Comparison of ENCODE assay signal across 21 mouse cellular contexts in the genomic region with DNA sequence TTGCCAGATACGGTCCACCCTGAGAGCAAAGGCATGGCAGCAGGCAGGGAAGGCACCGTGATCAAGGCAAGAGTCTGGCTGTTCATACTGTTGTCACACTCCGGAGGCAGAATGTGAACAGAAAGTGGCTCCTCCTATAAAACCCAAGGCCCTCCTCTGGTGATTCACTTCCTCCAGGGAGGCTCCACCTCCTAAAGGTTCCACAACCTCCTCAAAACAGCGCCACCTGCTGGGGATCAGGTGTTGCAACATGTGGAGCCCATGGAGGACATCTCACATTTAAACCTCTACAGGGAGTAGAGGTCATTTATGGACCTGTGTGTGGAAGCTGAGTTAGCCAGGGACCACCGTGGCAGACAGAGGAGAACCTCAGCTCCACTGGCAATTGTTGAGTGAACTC. TPM values are rescaled to one million over a fixed set of nuclear protein-coding genes. Genes with fewer than 3 reads are reported as not detected.
DNase-seq lines count a peak whose midpoint lies in the region; ATAC-seq and TF ChIP-seq lines count a peak whose summit lies in the region.
"Had no signal": no experiment of that assay in that cellular context is flagged by ENCODE, and none has a peak within 500 bp of the region (broad histone marks: within the 10 kb centered on the region; RNA-seq: fewer than 3 reads in every experiment).

No protein-coding gene starts in this region.

- peak; percentile 32; the same call in 1 of the 2 replicates for ATAC-seq in forebrain, postnatal 0 days
- ATAC-seq in forebrain, embryonic 14.5 days: no peak
- ATAC-seq in liver, embryonic 14.5 days (ENCODE audit: insufficient read depth): no peak
- no peak for ATAC-seq in liver, embryonic 11.5 days (replicated peaks; ENCODE audit: low FRiP score)
- ATAC-seq in hindbrain, embryonic 11.5 days (ENCODE audit: low FRiP score): no peak
- ATAC-seq: midbrain, embryonic 16.5 days had no signal

- TF ChIP-seq EP300 in liver, embryonic 14.5 days (IDR thresholded peaks at IDR 0.05; ENCODE audit: low read depth): no peak

- peaks cover 63% of the 10 kb centered on the region for H3K36me3 ChIP-seq in forebrain, postnatal 0 days (ENCODE audit: insufficient read depth)
- peaks cover 62% of the 10 kb centered on the region for H3K36me3 ChIP-seq in forebrain, embryonic 14.5 days (ENCODE audit: control insufficient read depth, insufficient read depth, low read length)
- no peaks in the 10 kb centered on the region for H3K36me3 ChIP-seq in liver, embryonic 14.5 days (replicated peaks; ENCODE audit: control insufficient read depth, insufficient read depth, low read depth)
- no peaks in the 10 kb centered on the region for H3K36me3 ChIP-seq in liver, embryonic 11.5 days (ENCODE audit: control insufficient read depth, insufficient read depth, low read length)
- H3K36me3 ChIP-seq in E14TG2a.4 (ENCODE audit: insufficient read depth, low read length): peaks cover 32% of the 10 kb centered on the region
- H3K36me3 ChIP-seq in hindbrain, embryonic 11.5 days (ENCODE audit: control insufficient read depth, insufficient read depth, low read length): peaks cover 9% of the 10 kb centered on the region; the same call in 1 of the 2 replicates
- H3K36me3 ChIP-seq: heart, embryonic 12.5 days had no signal

- H3K4me2 ChIP-seq in forebrain, postnatal 0 days (ENCODE audit: low read depth): no peak overlapping the region
- H3K4me2 ChIP-seq in forebrain, embryonic 14.5 days (ENCODE audit: low read length): no peak overlapping the region
- no peak overlapping the region for H3K4me2 ChIP-seq in liver, embryonic 14.5 days (ENCODE audit: low read depth)
- no peak overlapping the region for H3K4me2 ChIP-seq in liver, embryonic 11.5 days
- H3K4me2 ChIP-seq in hindbrain, embryonic 11.5 days (replicated peaks; ENCODE audit: low read depth, low read length): no peak overlapping the region
- H3K4me2 ChIP-seq: embryonic facial prominence, embryonic 15.5 days; forebrain, embryonic 12.5 days; heart, embryonic 12.5 days; hindbrain, embryonic 12.5 days; neural tube, embryonic 12.5 days had no signal

- no peak for TF ChIP-seq POLR2A in cortical plate, adult 2 months (IDR thresholded peaks at IDR 0.05; ENCODE audit: extremely low read depth, insufficient read depth, low read length)

- no peak overlapping the region for H3K27ac ChIP-seq in forebrain, postnatal 0 days (ENCODE audit: low read depth, low read length)
- H3K27ac ChIP-seq in forebrain, embryonic 14.5 days (ENCODE audit: low read depth, low read length): no peak overlapping the region
- no peak overlapping the region for H3K27ac ChIP-seq in liver, embryonic 14.5 days
- H3K27ac ChIP-seq in liver, embryonic 11.5 days (ENCODE audit: low read depth, low read length): no peak overlapping the region
- H3K27ac ChIP-seq in cortical plate, adult 2 months (ENCODE audit: insufficient read depth, low read length): no peak overlapping the region
- H3K27ac ChIP-seq in hindbrain, embryonic 11.5 days (ENCODE audit: low read depth, low read length): no peak overlapping the region
- H3K27ac ChIP-seq: embryonic facial prominence, embryonic 15.5 days; forebrain, embryonic 12.5 days; hindbrain, embryonic 12.5 days; neural tube, embryonic 12.5 days had no signal

- no peak overlapping the region for H3K4me3 ChIP-seq in forebrain, postnatal 0 days (ENCODE audit: low read depth, low read length)
- no peak overlapping the region for H3K4me3 ChIP-seq in forebrain, embryonic 14.5 days (ENCODE audit: low read depth, low read length)
- no peak overlapping the region for H3K4me3 ChIP-seq in liver, embryonic 14.5 days (ENCODE audit: insufficient read depth in 1 of 2, low read depth in 2 of 2, low read length in 2 of 2)
- no peak overlapping the region for H3K4me3 ChIP-seq in liver, embryonic 11.5 days (ENCODE audit: low read depth, low read length)
- no peak overlapping the region for H3K4me3 ChIP-seq in E14TG2a.4 (replicated peaks; ENCODE audit: low read length)
- no peak overlapping the region for H3K4me3 ChIP-seq in cortical plate, adult 2 months (ENCODE audit: insufficient read depth, low read length)
- H3K4me3 ChIP-seq in hindbrain, embryonic 11.5 days (ENCODE audit: low read depth, low read length): no peak overlapping the region
- H3K4me3 ChIP-seq: embryonic facial prominence, embryonic 15.5 days; forebrain, embryonic 12.5 days; heart, embryonic 12.5 days; hindbrain, embryonic 12.5 days; neural tube, embryonic 12.5 days had no signal

- DNase-seq in forebrain, postnatal 0 days: no peak
- no peak for DNase-seq in forebrain, embryonic 14.5 days (ENCODE audit: low spot score)
- no peak for DNase-seq in liver, embryonic 14.5 days (ENCODE audit: low read depth in 3 of 3, low spot score in 3 of 3)
- DNase-seq in liver, embryonic 11.5 days (ENCODE audit: low spot score): no peak
- DNase-seq in frontal cortex, postnatal 36 days (ENCODE audit: low spot score in 2 of 2): no peak
- DNase-seq in hindbrain, embryonic 11.5 days (ENCODE audit: low spot score): no peak
- DNase-seq: adrenal gland, adult 2 months; gastrocnemius, postnatal 14 days; kidney, adult 9 months; lung, postnatal 4 days; right cerebral cortex, postnatal 4 days; thymus, postnatal 25 days had no signal

- no peaks in the 10 kb centered on the region for H3K9me3 ChIP-seq in forebrain, postnatal 0 days (ENCODE audit: low read length)
- no peaks in the 10 kb centered on the region for H3K9me3 ChIP-seq in forebrain, embryonic 14.5 days (replicated peaks; ENCODE audit: control insufficient read depth, low read length)
- H3K9me3 ChIP-seq in liver, embryonic 14.5 days (ENCODE audit: control insufficient read depth, low read length): no peaks in the 10 kb centered on the region
- 0 out of 2 replicates have a peak, but pooled peaks cover 5% of the 10 kb centered on the region for H3K9me3 ChIP-seq in liver, embryonic 11.5 days (ENCODE audit: control insufficient read depth, low read length)
- H3K9me3 ChIP-seq in E14TG2a.4 (ENCODE audit: low read length): peaks cover 13% of the 10 kb centered on the region
- H3K9me3 ChIP-seq in hindbrain, embryonic 11.5 days (ENCODE audit: control insufficient read depth, low read length): no peaks in the 10 kb centered on the region
- H3K9me3 ChIP-seq: embryonic facial prominence, embryonic 15.5 days had no signal

- H3K4me1 ChIP-seq in forebrain, postnatal 0 days (ENCODE audit: insufficient read depth): no peaks in the 10 kb centered on the region
- H3K4me1 ChIP-seq in forebrain, embryonic 14.5 days (ENCODE audit: control insufficient read depth, insufficient read depth, low read length): no peaks in the 10 kb centered on the region
- no peaks in the 10 kb centered on the region for H3K4me1 ChIP-seq in liver, embryonic 14.5 days (replicated peaks; ENCODE audit: control insufficient read depth in 2 of 2, insufficient read depth in 2 of 2, low read length in 1 of 2)
- H3K4me1 ChIP-seq in liver, embryonic 11.5 days (replicated peaks; ENCODE audit: control insufficient read depth, insufficient read depth, low read length): no peaks in the 10 kb centered on the region
- peaks cover 25% of the 10 kb centered on the region for H3K4me1 ChIP-seq in E14TG2a.4 (replicated peaks; ENCODE audit: low read depth, low read length)
- H3K4me1 ChIP-seq in cortical plate, adult 2 months (ENCODE audit: control insufficient read depth, insufficient read depth, low read length): no peaks in the 10 kb centered on the region
- no peaks in the 10 kb centered on the region for H3K4me1 ChIP-seq in hindbrain, embryonic 11.5 days (replicated peaks; ENCODE audit: control insufficient read depth, insufficient read depth, low read length)
- H3K4me1 ChIP-seq: embryonic facial prominence, embryonic 15.5 days; forebrain, embryonic 12.5 days; heart, embryonic 12.5 days; hindbrain, embryonic 12.5 days; neural tube, embryonic 12.5 days had no signal

- H3K9ac ChIP-seq in forebrain, postnatal 0 days: no peak overlapping the region
- H3K9ac ChIP-seq in forebrain, embryonic 14.5 days (ENCODE audit: low read length): no peak overlapping the region
- H3K9ac ChIP-seq in liver, embryonic 14.5 days (replicated peaks): no peak overlapping the region
- no peak overlapping the region for H3K9ac ChIP-seq in liver, embryonic 11.5 days (ENCODE audit: low read depth, low read length)
- H3K9ac ChIP-seq in hindbrain, embryonic 11.5 days (ENCODE audit: low read depth, low read length): no peak overlapping the region
- H3K9ac ChIP-seq: embryonic facial prominence, embryonic 15.5 days; forebrain, embryonic 12.5 days; heart, embryonic 12.5 days; hindbrain, embryonic 12.5 days; neural tube, embryonic 12.5 days had no signal

- H3K27me3 ChIP-seq in forebrain, postnatal 0 days (ENCODE audit: insufficient read depth, low read length): no peaks in the 10 kb centered on the region
- H3K27me3 ChIP-seq in forebrain, embryonic 14.5 days (replicated peaks; ENCODE audit: control insufficient read depth, insufficient read depth, low read length): no peaks in the 10 kb centered on the region
- H3K27me3 ChIP-seq in liver, embryonic 14.5 days (ENCODE audit: control insufficient read depth, insufficient read depth, low read length): no peaks in the 10 kb centered on the region
- no peaks in the 10 kb centered on the region for H3K27me3 ChIP-seq in liver, embryonic 11.5 days (replicated peaks; ENCODE audit: control insufficient read depth, insufficient read depth, low read length)
- no peaks in the 10 kb centered on the region for H3K27me3 ChIP-seq in E14TG2a.4 (ENCODE audit: insufficient read depth, low read length)
- no peaks in the 10 kb centered on the region for H3K27me3 ChIP-seq in hindbrain, embryonic 11.5 days (ENCODE audit: control insufficient read depth, insufficient read depth, low read length)
- H3K27me3 ChIP-seq: embryonic facial prominence, embryonic 15.5 days; forebrain, embryonic 12.5 days; hindbrain, embryonic 12.5 days; neural tube, embryonic 12.5 days had no signal

- 88% methylated on average over 5 of the region's 5 CpGs for WGBS in forebrain, postnatal 0 days
- whole genome bisulfite sequencing in forebrain, embryonic 14.5 days: 86% methylated on average over 5 of the region's 5 CpGs
- WGBS in liver, embryonic 14.5 days (ENCODE audit: insufficient replicate concordance): 69% methylated on average over 5 of the region's 5 CpGs
- 74% methylated on average over 5 of the region's 5 CpGs for WGBS in liver, embryonic 11.5 days
- WGBS in hindbrain, embryonic 11.5 days: 85% methylated on average over 5 of the region's 5 CpGs

- TF ChIP-seq CTCF in forebrain, postnatal 0 days (IDR thresholded peaks at IDR 0.05; ENCODE audit: low read depth): peak; percentile 55
- TF ChIP-seq CTCF in liver, embryonic 14.5 days (IDR thresholded peaks at IDR 0.05; ENCODE audit: low read depth): peak; percentile 53
- peak; percentile 20; the same call in 1 of the 2 replicates for TF ChIP-seq CTCF in E14TG2a.4 (conservative IDR thresholded peaks at IDR 0.05; ENCODE audit: low read length)
- peak; percentile 9; the same call in 1 of the 2 replicates for TF ChIP-seq CTCF in cortical plate, adult 2 months (IDR thresholded peaks at IDR 0.05; ENCODE audit: extremely low read depth, insufficient read depth, low read length)

RNA-seq across cellular contexts. Expression of gene Slc29a4, which starts 20.1 kb away (rescaled TPM):
- total RNA-seq in forebrain, postnatal 0 days (2014; rRNA removed): 67.8 and 76.4 TPM in 2 replicates
- 104 and 107 TPM in 2 replicates for polyA plus RNA-seq in forebrain, postnatal 0 days (2015; fragmentation: Nextera tagmentation; extraction: Ambion mirVana)
- polyA plus RNA-seq in forebrain, embryonic 14.5 days (2014; fragmentation: Nextera tagmentation; extraction: Ambion mirVana): 50.4 and 69.7 TPM in 2 replicates
- 0.04 and 0.21 TPM in 2 replicates for polyA plus RNA-seq in liver, embryonic 14.5 days (2012; rRNA removed)
- 0.04 and 0.24 TPM in 2 replicates for polyA plus RNA-seq in liver, embryonic 14.5 days (2014; fragmentation: Nextera tagmentation; extraction: Ambion mirVana)
- 1.3 and 1.7 TPM in 2 replicates for polyA plus RNA-seq in liver, embryonic 11.5 days (2014; fragmentation: Nextera tagmentation; extraction: Ambion mirVana)
- polyA plus RNA-seq in cortical plate, adult 2 months (2012; rRNA removed): 7.9 and 12.4 TPM in 2 replicates
- polyA plus RNA-seq in hindbrain, embryonic 11.5 days (2014; fragmentation: Nextera tagmentation; extraction: Ambion mirVana): 24.1 and 24.7 TPM in 2 replicates
- total RNA-seq: liver, adult 2 months had no signal
